7 mouse cellular contexts compared by ENCODE assay signal in the genomic region with DNA sequence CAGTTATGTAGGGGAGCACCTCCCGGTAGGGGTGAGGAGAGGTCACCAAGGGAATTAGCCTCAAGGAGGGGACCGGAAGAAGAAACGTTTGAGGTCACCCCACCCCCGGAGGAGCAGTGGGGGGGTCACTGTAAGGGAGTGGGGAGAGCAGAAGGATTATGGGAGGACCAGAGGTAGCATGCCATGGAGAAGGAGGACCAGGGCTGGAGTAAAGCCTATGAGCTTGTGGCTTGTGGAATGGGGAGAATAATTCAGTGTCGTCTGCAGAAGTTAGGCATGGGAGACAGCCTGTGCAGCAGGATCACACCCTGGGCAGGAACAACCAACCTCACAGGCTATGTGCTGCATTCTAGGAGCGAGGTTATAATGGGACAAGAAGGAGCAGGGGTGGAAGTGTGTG. TPM values are rescaled to one million over a fixed set of nuclear protein-coding genes. Genes with fewer than 3 reads are reported as not detected.
DNase-seq lines count a peak whose midpoint lies in the region; ATAC-seq lines count a peak whose summit lies in the region.

No protein-coding gene starts in this region.

- no peak overlapping the region for H3K27ac ChIP-seq in forebrain, embryonic 11.5 days (ENCODE audit: low read depth, low read length)
- peak overlapping the region; percentile 61; the same call in 1 of the 2 replicates for H3K27ac ChIP-seq in limb, embryonic 15.5 days
- H3K27ac ChIP-seq in stomach, embryonic 16.5 days (ENCODE audit: low read length), result peak overlapping the region; percentile 73; the same call in 1 of the 2 replicates

- H3K4me1 ChIP-seq in megakaryocyte, embryonic 14.5 days, result peaks cover 84% of the 10 kb centered on the region
- peaks cover 6% of the 10 kb centered on the region; the same call in 1 of the 2 replicates for H3K4me1 ChIP-seq in forebrain, embryonic 11.5 days (replicated peaks; ENCODE audit: control insufficient read depth, insufficient read depth, low read length)
- H3K4me1 ChIP-seq in limb, embryonic 15.5 days, result peaks cover 33% of the 10 kb centered on the region
- peaks cover 15% of the 10 kb centered on the region for H3K4me1 ChIP-seq in stomach, embryonic 16.5 days (ENCODE audit: control insufficient read depth, insufficient read depth, low read length)

- peak overlapping the region; percentile 96 for H3K4me3 ChIP-seq in megakaryocyte, embryonic 14.5 days (replicated peaks)
- peak overlapping the region; percentile 52 for H3K4me3 ChIP-seq in forebrain, embryonic 11.5 days (ENCODE audit: low read depth, low read length)
- peak overlapping the region; percentile 58 for H3K4me3 ChIP-seq in limb, embryonic 15.5 days
- H3K4me3 ChIP-seq in stomach, embryonic 16.5 days (replicated peaks; ENCODE audit: low read length), result peak overlapping the region; percentile 62

- peak overlapping the region; percentile 97 for H3K4me2 ChIP-seq in forebrain, embryonic 11.5 days (ENCODE audit: low read depth, low read length, severe bottlenecking)
- peak overlapping the region; percentile 98 for H3K4me2 ChIP-seq in limb, embryonic 15.5 days
- H3K4me2 ChIP-seq in stomach, embryonic 16.5 days (ENCODE audit: low read depth, low read length), result peak overlapping the region; percentile 98

- WGBS in forebrain, embryonic 11.5 days, result 21% methylated on average over 6 of the region's 6 CpGs
- WGBS in limb, embryonic 15.5 days, result 12% methylated on average over 6 of the region's 6 CpGs
- WGBS in stomach, embryonic 16.5 days, result 14% methylated on average over 6 of the region's 6 CpGs

- H3K36me3 ChIP-seq in megakaryocyte, embryonic 14.5 days (replicated peaks; ENCODE audit: low read length), result peaks cover 31% of the 10 kb centered on the region
- H3K36me3 ChIP-seq in forebrain, embryonic 11.5 days (ENCODE audit: control insufficient read depth, insufficient read depth, low read length), result no peaks in the 10 kb centered on the region
- no peaks in the 10 kb centered on the region for H3K36me3 ChIP-seq in limb, embryonic 15.5 days
- no peaks in the 10 kb centered on the region for H3K36me3 ChIP-seq in stomach, embryonic 16.5 days (ENCODE audit: control insufficient read depth, insufficient read depth, low read length)

- no peaks in the 10 kb centered on the region for H3K9me3 ChIP-seq in megakaryocyte, embryonic 14.5 days
- H3K9me3 ChIP-seq in forebrain, embryonic 11.5 days (ENCODE audit: control insufficient read depth, low read length), result no peaks in the 10 kb centered on the region
- H3K9me3 ChIP-seq in limb, embryonic 15.5 days, result no peaks in the 10 kb centered on the region
- no peaks in the 10 kb centered on the region for H3K9me3 ChIP-seq in stomach, embryonic 16.5 days (replicated peaks; ENCODE audit: control insufficient read depth, low read length)

- H3K27me3 ChIP-seq in megakaryocyte, embryonic 14.5 days (replicated peaks), result peaks cover 8% of the 10 kb centered on the region
- no peaks in the 10 kb centered on the region for H3K27me3 ChIP-seq in forebrain, embryonic 11.5 days (ENCODE audit: control insufficient read depth, insufficient read depth, low read length)
- H3K27me3 ChIP-seq in limb, embryonic 15.5 days, result no peaks in the 10 kb centered on the region
- no peaks in the 10 kb centered on the region for H3K27me3 ChIP-seq in stomach, embryonic 16.5 days (ENCODE audit: control insufficient read depth, insufficient read depth, low read length)

- ATAC-seq in megakaryocyte, adult 5-6 weeks (ENCODE audit: poor library complexity, severe bottlenecking), result no peak
- ATAC-seq in forebrain, embryonic 11.5 days (replicated peaks; ENCODE audit: low FRiP score), result peak; percentile 30; the same call in 1 of the 2 replicates
- no peak for ATAC-seq in limb, embryonic 15.5 days (ENCODE audit: insufficient number of reproducible peaks, low FRiP score, low TSS enrichment, low read depth)
- peak; percentile 48 for ATAC-seq in stomach, embryonic 16.5 days (ENCODE audit: insufficient read depth, low FRiP score)
- ATAC-seq in erythroid progenitor cell, adult 5-6 weeks (replicated peaks; ENCODE audit: low FRiP score, poor library complexity, severe bottlenecking), result no peak

- H3K9ac ChIP-seq in forebrain, embryonic 11.5 days (ENCODE audit: low read length), result peak overlapping the region; percentile 72
- H3K9ac ChIP-seq in limb, embryonic 15.5 days, result peak overlapping the region; percentile 44
- peak overlapping the region; percentile 80 for H3K9ac ChIP-seq in stomach, embryonic 16.5 days (ENCODE audit: low read length)

- DNase-seq in forebrain, embryonic 11.5 days (ENCODE audit: low spot score), result no peak
- DNase-seq in layer of hippocampus, adult 18-20 months (ENCODE audit: low spot score in 2 of 2), result no peak

RNA-seq across cellular contexts. Expression of gene Paqr7, which starts 0.7 kb away (rescaled TPM):
- polyA plus RNA-seq in megakaryocyte, embryonic 14.5 days (2012; ENCODE audit: insufficient read depth, low replicate concordance), result 41.9 and 45.9 TPM in 2 replicates
- 10.7 and 11.7 TPM in 2 replicates for total RNA-seq in megakaryocyte, adult 5-6 weeks (2015)
- 17.0 and 17.6 TPM in 2 replicates for total RNA-seq in megakaryocyte, adult 5-6 weeks (2017)
- 1.3 and 1.5 TPM in 2 replicates for polyA plus RNA-seq in forebrain, embryonic 11.5 days (2014; fragmentation: Nextera tagmentation; extraction: Ambion mirVana)
- polyA plus RNA-seq in limb, embryonic 15.5 days (2015; fragmentation: Nextera tagmentation; extraction: Ambion mirVana), result 6.1 and 6.3 TPM in 2 replicates
- polyA plus RNA-seq in stomach, embryonic 16.5 days (2015; fragmentation: Nextera tagmentation; extraction: Ambion mirVana), result 11.7 and 12.0 TPM in 2 replicates
- total RNA-seq in layer of hippocampus, adult 18-20 months (2021), result 10 to 100 TPM; 60.9 to 67.1 TPM
- total RNA-seq in erythroid progenitor cell, adult 5-6 weeks (2015; ENCODE audit: low replicate concordance), result 1.7 and 3.6 TPM in 2 replicates
- 1.6 and 1.9 TPM in 2 replicates for total RNA-seq in erythroid progenitor cell, adult 5-6 weeks (2017; ENCODE audit: low replicate concordance)

RNA-seq across cellular contexts. Expression of gene Aunip, which starts 13.6 kb away (rescaled TPM):
- 0.54 TPM in 1 of 2 replicates, not detected in the other for polyA plus RNA-seq in megakaryocyte, embryonic 14.5 days (2012; ENCODE audit: insufficient read depth, low replicate concordance)
- 3.7 and 3.9 TPM in 2 replicates for total RNA-seq in megakaryocyte, adult 5-6 weeks (2015)
- 12.6 and 17.0 TPM in 2 replicates for total RNA-seq in megakaryocyte, adult 5-6 weeks (2017)
- 8.7 and 9.3 TPM in 2 replicates for polyA plus RNA-seq in forebrain, embryonic 11.5 days (2014; fragmentation: Nextera tagmentation; extraction: Ambion mirVana)
- 8.9 and 12.1 TPM in 2 replicates for polyA plus RNA-seq in limb, embryonic 15.5 days (2015; fragmentation: Nextera tagmentation; extraction: Ambion mirVana)
- polyA plus RNA-seq in stomach, embryonic 16.5 days (2015; fragmentation: Nextera tagmentation; extraction: Ambion mirVana), result 10.0 and 11.8 TPM in 2 replicates
- under 1 TPM; 0.36 to 0.57 TPM for total RNA-seq in layer of hippocampus, adult 18-20 months (2021)
- 3.8 and 15.5 TPM in 2 replicates for total RNA-seq in erythroid progenitor cell, adult 5-6 weeks (2015; ENCODE audit: low replicate concordance)
- total RNA-seq in erythroid progenitor cell, adult 5-6 weeks (2017; ENCODE audit: low replicate concordance), result 16.3 and 20.5 TPM in 2 replicates

RNA-seq across cellular contexts. Expression of gene Stmn1, which starts 29.1 kb away (rescaled TPM):
- 7.4 and 115 TPM in 2 replicates for polyA plus RNA-seq in megakaryocyte, embryonic 14.5 days (2012; ENCODE audit: insufficient read depth, low replicate concordance)
- 563 and 570 TPM in 2 replicates for total RNA-seq in megakaryocyte, adult 5-6 weeks (2015)
- 790 and 821 TPM in 2 replicates for total RNA-seq in megakaryocyte, adult 5-6 weeks (2017)
- polyA plus RNA-seq in forebrain, embryonic 11.5 days (2014; fragmentation: Nextera tagmentation; extraction: Ambion mirVana), result 3,131 and 3,150 TPM in 2 replicates
- 1,227 and 1,246 TPM in 2 replicates for polyA plus RNA-seq in limb, embryonic 15.5 days (2015; fragmentation: Nextera tagmentation; extraction: Ambion mirVana)
- 1,080 and 1,153 TPM in 2 replicates for polyA plus RNA-seq in stomach, embryonic 16.5 days (2015; fragmentation: Nextera tagmentation; extraction: Ambion mirVana)
- total RNA-seq in layer of hippocampus, adult 18-20 months (2021), result 100 to 1,000 TPM; 373 to 429 TPM
- 429 and 552 TPM in 2 replicates for total RNA-seq in erythroid progenitor cell, adult 5-6 weeks (2015; ENCODE audit: low replicate concordance)
- 378 and 383 TPM in 2 replicates for total RNA-seq in erythroid progenitor cell, adult 5-6 weeks (2017; ENCODE audit: low replicate concordance)

RNA-seq across cellular contexts. Expression of gene Mtfr1l, which starts 38.0 kb away (rescaled TPM):
- 46.4 and 106 TPM in 2 replicates for polyA plus RNA-seq in megakaryocyte, embryonic 14.5 days (2012; ENCODE audit: insufficient read depth, low replicate concordance)
- total RNA-seq in megakaryocyte, adult 5-6 weeks (2015), result 40.4 and 48.1 TPM in 2 replicates
- 33.6 and 38.3 TPM in 2 replicates for total RNA-seq in megakaryocyte, adult 5-6 weeks (2017)
- polyA plus RNA-seq in forebrain, embryonic 11.5 days (2014; fragmentation: Nextera tagmentation; extraction: Ambion mirVana), result 132 and 135 TPM in 2 replicates
- polyA plus RNA-seq in limb, embryonic 15.5 days (2015; fragmentation: Nextera tagmentation; extraction: Ambion mirVana), result 105 and 114 TPM in 2 replicates
- 89.1 and 95.1 TPM in 2 replicates for polyA plus RNA-seq in stomach, embryonic 16.5 days (2015; fragmentation: Nextera tagmentation; extraction: Ambion mirVana)
- 10 to 100 TPM; 69.0 to 70.7 TPM for total RNA-seq in layer of hippocampus, adult 18-20 months (2021)
- 19.5 and 22.6 TPM in 2 replicates for total RNA-seq in erythroid progenitor cell, adult 5-6 weeks (2015; ENCODE audit: low replicate concordance)
- total RNA-seq in erythroid progenitor cell, adult 5-6 weeks (2017; ENCODE audit: low replicate concordance), result 17.2 and 17.9 TPM in 2 replicates

RNA-seq across cellular contexts. Expression of gene Selenon, which starts 54.7 kb away (rescaled TPM):
- 7.1 and 9.1 TPM in 2 replicates for polyA plus RNA-seq in megakaryocyte, embryonic 14.5 days (2012; ENCODE audit: insufficient read depth, low replicate concordance)
- 24.9 and 25.4 TPM in 2 replicates for total RNA-seq in megakaryocyte, adult 5-6 weeks (2015)
- total RNA-seq in megakaryocyte, adult 5-6 weeks (2017), result 6.3 and 8.2 TPM in 2 replicates
- 38.5 and 47.9 TPM in 2 replicates for polyA plus RNA-seq in forebrain, embryonic 11.5 days (2014; fragmentation: Nextera tagmentation; extraction: Ambion mirVana)
- 17.2 and 21.9 TPM in 2 replicates for polyA plus RNA-seq in limb, embryonic 15.5 days (2015; fragmentation: Nextera tagmentation; extraction: Ambion mirVana)
- polyA plus RNA-seq in stomach, embryonic 16.5 days (2015; fragmentation: Nextera tagmentation; extraction: Ambion mirVana), result 7.9 and 8.0 TPM in 2 replicates
- total RNA-seq in layer of hippocampus, adult 18-20 months (2021), result 10 to 100 TPM; 18.1 to 20.0 TPM
- total RNA-seq in erythroid progenitor cell, adult 5-6 weeks (2015; ENCODE audit: low replicate concordance), result 7.6 and 9.6 TPM in 2 replicates
- total RNA-seq in erythroid progenitor cell, adult 5-6 weeks (2017; ENCODE audit: low replicate concordance), result 0.77 and 2.2 TPM in 2 replicates

Comparison
In these comparisons a context has a peak if more than half of its experiments do, and no peak if none do; other contexts are left out.
1. ATAC-seq: peak in forebrain, embryonic 11.5 days (single experiment) and stomach, embryonic 16.5 days (single experiment); none in megakaryocyte, adult 5-6 weeks (single experiment), limb, embryonic 15.5 days (single experiment) and erythroid progenitor cell, adult 5-6 weeks (single experiment).
2. Peak in every context shown above with its lines, with median percentiles within 50 percentile points of each other: H3K4me3 ChIP-seq, H3K4me2 ChIP-seq and H3K9ac ChIP-seq.